9 mouse cellular contexts compared by ENCODE assay signal in the genomic region with DNA sequence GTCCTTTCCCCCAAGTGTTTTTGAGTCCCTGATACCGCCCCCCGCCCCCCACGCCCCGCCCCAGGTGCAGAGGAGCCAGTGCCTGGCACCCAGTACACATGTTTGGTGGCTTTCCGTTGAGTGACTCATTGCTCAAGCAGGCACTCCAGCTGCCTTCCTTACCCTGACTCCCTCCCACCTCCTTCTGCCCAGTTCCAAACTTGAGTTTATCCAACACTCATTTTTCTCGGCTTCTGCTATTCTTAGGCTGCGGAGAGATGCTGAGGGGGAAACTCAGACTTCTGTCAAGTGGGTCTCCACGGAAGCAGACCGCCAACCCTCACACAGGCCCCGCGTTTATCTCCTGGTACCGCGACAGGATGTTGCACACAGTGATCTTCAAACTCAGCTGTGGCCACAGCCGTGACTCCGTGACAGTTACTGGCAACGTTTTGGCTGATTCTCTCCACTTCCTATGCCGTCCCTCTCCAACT. TPM values are rescaled to one million over a fixed set of nuclear protein-coding genes. Genes with fewer than 3 reads are reported as not detected.
A peak's percentile ranks its signal among the peaks of the same experiment; 100 is the strongest.
DNase-seq lines count a peak whose midpoint lies in the region; ATAC-seq and TF ChIP-seq lines count a peak whose summit lies in the region.
"Had no signal": no experiment of that assay in that cellular context is flagged by ENCODE, and none has a peak within 500 bp of the region (broad histone marks: within the 10 kb centered on the region; RNA-seq: fewer than 3 reads in every experiment).

No protein-coding gene starts in this region.

- H3K36me3 ChIP-seq in neural tube, embryonic 12.5 days = no peaks in the 10 kb centered on the region
- no peaks in the 10 kb centered on the region for H3K36me3 ChIP-seq in heart, embryonic 10.5 days
- H3K36me3 ChIP-seq in lung, postnatal 0 days (ENCODE audit: insufficient read depth, low read length) = no peaks in the 10 kb centered on the region

- H3K4me1 ChIP-seq in neural tube, embryonic 12.5 days = no peaks in the 10 kb centered on the region
- H3K4me1 ChIP-seq in heart, embryonic 10.5 days = peaks cover 18% of the 10 kb centered on the region
- H3K4me1 ChIP-seq in lung, postnatal 0 days (ENCODE audit: insufficient read depth, low read depth, low read length) = no peaks in the 10 kb centered on the region; the same call in 1 of the 2 replicates

- TF ChIP-seq EP300 in lung, postnatal 0 days (IDR thresholded peaks at IDR 0.05) = peak; percentile 31; the same call in 1 of the 2 replicates

- H3K9me3 ChIP-seq in neural tube, embryonic 12.5 days = no peaks in the 10 kb centered on the region
- no peaks in the 10 kb centered on the region for H3K9me3 ChIP-seq in heart, embryonic 10.5 days
- H3K9me3 ChIP-seq in lung, postnatal 0 days (ENCODE audit: low read length) = no peaks in the 10 kb centered on the region

- no peak overlapping the region for H3K4me3 ChIP-seq in neural tube, embryonic 12.5 days
- peak overlapping the region; percentile 52 for H3K4me3 ChIP-seq in heart, embryonic 10.5 days
- peak overlapping the region; percentile 30; the same call in 1 of the 2 replicates for H3K4me3 ChIP-seq in lung, postnatal 0 days (ENCODE audit: low read depth, low read length)
- H3K4me3 ChIP-seq: erythroblast, embryonic 14.5 days had no signal

- no peak overlapping the region for H3K9ac ChIP-seq in neural tube, embryonic 12.5 days
- H3K9ac ChIP-seq in lung, postnatal 0 days (replicated peaks; ENCODE audit: low read depth) = no peak overlapping the region

- no peak for ATAC-seq in neural tube, embryonic 12.5 days (ENCODE audit: low FRiP score, low read depth)
- peak; percentile 99 for ATAC-seq in lung, postnatal 0 days

- no peaks in the 10 kb centered on the region for H3K27me3 ChIP-seq in neural tube, embryonic 12.5 days (replicated peaks)
- H3K27me3 ChIP-seq in heart, embryonic 10.5 days (ENCODE audit: insufficient read depth, poor library complexity, severe bottlenecking) = no peaks in the 10 kb centered on the region
- H3K27me3 ChIP-seq in lung, postnatal 0 days (replicated peaks; ENCODE audit: insufficient read depth, low read length) = no peaks in the 10 kb centered on the region

- DNase-seq in neural tube, embryonic 10.5 days (ENCODE audit: extremely low spot score, low spot score) = no peak
- peak; percentile 71 for DNase-seq in c-Kit-positive CD71-negative TER-119-negative erythroid progenitor cells, embryonic 14.5 days (ENCODE audit: low read depth)
- peak; percentile 86 for DNase-seq in heart, embryonic 10.5 days (ENCODE audit: low spot score)
- peak; percentile 32 to 62 for DNase-seq in layer of hippocampus, postnatal 14 days (ENCODE audit: low spot score in 2 of 2)
- peak; percentile 94 for DNase-seq in lung, postnatal 0 days (ENCODE audit: low spot score)
- peak; percentile 40 to 53 for DNase-seq in spleen, adult 18-20 months
- no peak for DNase-seq in cerebellum, adult 11 months

- 59% methylated on average over 17 of the region's 17 CpGs for WGBS in neural tube, embryonic 12.5 days
- 17% methylated on average over 16 of the region's 17 CpGs for WGBS in heart, embryonic 10.5 days
- 4% methylated on average over 16 of the region's 17 CpGs for WGBS in lung, postnatal 0 days

- TF ChIP-seq CTCF in lung, postnatal 0 days (IDR thresholded peaks at IDR 0.05) = no peak

- peak overlapping the region; percentile 12; the same call in 1 of the 2 replicates for H3K4me2 ChIP-seq in neural tube, embryonic 12.5 days (replicated peaks)
- H3K4me2 ChIP-seq in lung, postnatal 0 days (replicated peaks; ENCODE audit: low read depth, low read length) = peak overlapping the region; percentile 57

- H3K27ac ChIP-seq in neural tube, embryonic 12.5 days = no peak overlapping the region
- H3K27ac ChIP-seq in heart, embryonic 10.5 days = peak overlapping the region; percentile 76
- H3K27ac ChIP-seq in lung, postnatal 0 days (ENCODE audit: low read length) = peak overlapping the region; percentile 83

RNA-seq across cellular contexts. Expression of a gene that starts 13.6 kb away (rescaled TPM):
- polyA plus RNA-seq in neural tube, embryonic 12.5 days (2016; fragmentation: Nextera tagmentation; extraction: Ambion mirVana) = 0.24 and 0.33 TPM in 2 replicates
- 0.35 and 0.41 TPM in 2 replicates for polyA plus RNA-seq in heart, embryonic 10.5 days (2016; fragmentation: Nextera tagmentation; extraction: Ambion mirVana)
- total RNA-seq in layer of hippocampus, postnatal 14 days (2021) = under 1 TPM; 0.50 to 0.51 TPM
- polyA plus RNA-seq in lung, postnatal 0 days (2015; fragmentation: Nextera tagmentation; extraction: Ambion mirVana) = 1.4 TPM in 2 replicates
- polyA plus RNA-seq: erythroblast, embryonic 14.5 days had no signal

Comparison
In these comparisons a context has a peak if more than half of its experiments do, and no peak if none do; other contexts are left out.
1. DNase-seq: peak in c-Kit-positive CD71-negative TER-119-negative erythroid progenitor cells, embryonic 14.5 days (single experiment), heart, embryonic 10.5 days (single experiment), layer of hippocampus, postnatal 14 days (2 of 2), lung, postnatal 0 days (single experiment) and spleen, adult 18-20 months (2 of 2); none in neural tube, embryonic 10.5 days (single experiment) and cerebellum, adult 11 months (single experiment).